Comparison of ENCODE assay signal across 8 mouse cellular contexts in the genomic region with DNA sequence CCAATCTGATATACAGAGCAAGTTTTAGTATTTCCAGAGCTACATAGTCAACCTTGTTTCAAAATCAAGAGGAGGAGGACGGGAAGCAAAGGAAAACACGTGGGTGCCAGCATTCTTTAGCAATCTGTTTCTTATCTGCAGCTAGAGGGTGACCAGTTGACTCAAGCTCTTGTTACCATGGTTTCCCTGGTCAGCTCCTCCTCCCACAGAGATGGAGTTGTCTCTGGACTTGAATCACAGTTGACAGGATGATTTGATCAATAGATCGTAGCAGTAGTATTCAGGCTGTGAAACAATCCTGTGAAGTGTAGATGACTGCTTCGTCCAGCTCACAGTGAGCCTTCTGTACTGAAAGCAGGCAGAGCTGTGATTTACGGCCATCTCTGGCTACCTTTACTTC. TPM values are rescaled to one million over a fixed set of nuclear protein-coding genes. Genes with fewer than 3 reads are reported as not detected.
A peak's percentile ranks its signal among the peaks of the same experiment; 100 is the strongest.
DNase-seq lines count a peak whose midpoint lies in the region; ATAC-seq and TF ChIP-seq lines count a peak whose summit lies in the region.

No protein-coding gene starts in this region.

- no peaks in the 10 kb centered on the region for H3K27me3 ChIP-seq in limb, embryonic 10.5 days (ENCODE audit: low read depth, poor library complexity, severe bottlenecking)
- no peaks in the 10 kb centered on the region for H3K27me3 ChIP-seq in stomach, postnatal 0 days (ENCODE audit: control insufficient read depth, insufficient read depth, low read length)

- no peak overlapping the region for H3K4me2 ChIP-seq in stomach, postnatal 0 days (replicated peaks; ENCODE audit: low read depth)

- TF ChIP-seq EP300 in stomach, postnatal 0 days (optimal IDR thresholded peaks at IDR 0.05), result no peak

- peak; percentile 40; the same call in 1 of the 2 replicates for ATAC-seq in stomach, postnatal 0 days (ENCODE audit: low FRiP score, low TSS enrichment)

- H3K9me3 ChIP-seq in limb, embryonic 10.5 days (replicated peaks), result no peaks in the 10 kb centered on the region
- no peaks in the 10 kb centered on the region for H3K9me3 ChIP-seq in stomach, postnatal 0 days (ENCODE audit: control insufficient read depth, low read length)

- no peak overlapping the region for H3K9ac ChIP-seq in stomach, postnatal 0 days (ENCODE audit: low read length)

- H3K36me3 ChIP-seq in limb, embryonic 10.5 days, result no peaks in the 10 kb centered on the region
- H3K36me3 ChIP-seq in stomach, postnatal 0 days (ENCODE audit: control insufficient read depth, insufficient read depth, low read length), result no peaks in the 10 kb centered on the region

- H3K4me1 ChIP-seq in limb, embryonic 10.5 days, result peaks cover 42% of the 10 kb centered on the region
- H3K4me1 ChIP-seq in stomach, postnatal 0 days (replicated peaks; ENCODE audit: control insufficient read depth, insufficient read depth), result no peaks in the 10 kb centered on the region

- 15% methylated on average over 5 of the region's 5 CpGs for WGBS in limb, embryonic 10.5 days
- WGBS in stomach, postnatal 0 days, result 16% methylated on average over 5 of the region's 5 CpGs

- peak; percentile 19 to 26 for DNase-seq in right cerebral cortex, adult 2 months (ENCODE audit: low spot score in 2 of 2)
- DNase-seq in right cerebral cortex, postnatal 4 days, result no peak
- DNase-seq in embryo, embryonic 11 days, result peak; percentile 73
- peak; percentile 46 for DNase-seq in limb, embryonic 10.5 days (ENCODE audit: low spot score)
- DNase-seq in stomach, postnatal 0 days (ENCODE audit: low spot score), result peak; percentile 38
- DNase-seq in ovary, postnatal 36 days (ENCODE audit: low spot score), result no peak
- no peak for DNase-seq in thymus, postnatal 14 days
- no peak for DNase-seq in spleen, adult 12 weeks (ENCODE audit: low spot score)

- no peak for TF ChIP-seq CTCF in stomach, postnatal 0 days (IDR thresholded peaks at IDR 0.05; ENCODE audit: low read depth)

- H3K27ac ChIP-seq in limb, embryonic 10.5 days, result peak overlapping the region; percentile 77
- H3K27ac ChIP-seq in stomach, postnatal 0 days (replicated peaks), result no peak overlapping the region

- peak overlapping the region; percentile 6; the same call in 1 of the 2 replicates for H3K4me3 ChIP-seq in limb, embryonic 10.5 days
- H3K4me3 ChIP-seq in stomach, postnatal 0 days (ENCODE audit: low read depth, low read length), result no peak overlapping the region

RNA-seq across cellular contexts. Expression of a gene that starts 20.0 kb away (rescaled TPM):
- 0.53 and 0.73 TPM in 2 replicates for polyA plus RNA-seq in limb, embryonic 10.5 days (2016; fragmentation: Nextera tagmentation; extraction: Ambion mirVana)
- polyA plus RNA-seq in stomach, postnatal 0 days (2015; fragmentation: Nextera tagmentation; extraction: Ambion mirVana), result 4.1 and 4.2 TPM in 2 replicates

RNA-seq across cellular contexts. Expression of a gene that starts 20.3 kb away (rescaled TPM):
- 3.0 and 4.2 TPM in 2 replicates for polyA plus RNA-seq in limb, embryonic 10.5 days (2016; fragmentation: Nextera tagmentation; extraction: Ambion mirVana)
- polyA plus RNA-seq in stomach, postnatal 0 days (2015; fragmentation: Nextera tagmentation; extraction: Ambion mirVana), result 6.9 and 9.7 TPM in 2 replicates

RNA-seq across cellular contexts. Expression of a gene that starts 30.3 kb away (rescaled TPM):
- 0.20 and 0.45 TPM in 2 replicates for polyA plus RNA-seq in limb, embryonic 10.5 days (2016; fragmentation: Nextera tagmentation; extraction: Ambion mirVana)
- 0.50 and 0.75 TPM in 2 replicates for polyA plus RNA-seq in stomach, postnatal 0 days (2015; fragmentation: Nextera tagmentation; extraction: Ambion mirVana)

RNA-seq across cellular contexts. Expression of a gene that starts 34.0 kb away (rescaled TPM):
- polyA plus RNA-seq in limb, embryonic 10.5 days (2016; fragmentation: Nextera tagmentation; extraction: Ambion mirVana), result 149 and 151 TPM in 2 replicates
- polyA plus RNA-seq in stomach, postnatal 0 days (2015; fragmentation: Nextera tagmentation; extraction: Ambion mirVana), result 30.5 and 32.4 TPM in 2 replicates

RNA-seq across cellular contexts. Expression of a gene that starts 42.5 kb away (rescaled TPM):
- 41.8 and 47.0 TPM in 2 replicates for polyA plus RNA-seq in limb, embryonic 10.5 days (2016; fragmentation: Nextera tagmentation; extraction: Ambion mirVana)
- polyA plus RNA-seq in stomach, postnatal 0 days (2015; fragmentation: Nextera tagmentation; extraction: Ambion mirVana), result 7.9 and 9.0 TPM in 2 replicates

Comparison
In these comparisons a context has a peak if more than half of its experiments do, and no peak if none do; other contexts are left out.
1. DNase-seq: peak in right cerebral cortex, adult 2 months (2 of 2), embryo, embryonic 11 days (single experiment), limb, embryonic 10.5 days (single experiment) and stomach, postnatal 0 days (single experiment); none in right cerebral cortex, postnatal 4 days (single experiment), ovary, postnatal 36 days (single experiment), thymus, postnatal 14 days (single experiment) and spleen, adult 12 weeks (single experiment).